Mouse (Mus musculus): Measurements from ENCODE around the gene Ctsw. TPM values are rescaled to one million over a fixed set of nuclear protein-coding genes. Genes with fewer than 3 reads are reported as not detected.
"Not testable (repeated sequence)": the region's sequence is repeated elsewhere in the genome, so short reads cannot be mapped to it uniquely, and the experiment has no call there.

Ctsw gene
- 1 to 10 TPM; 1.3 to 2.1 TPM for total RNA-seq (2021)

GRCm38 (mm10) chr19:5468374-5468773, at the start of gene Ctsw:
Gene Ctsw (minus strand): TSS chr19:5468507.
- intact Hi-C loops (cut with DNase I) = no loop called here
- no peak for DNase-seq

- DNase-seq = no peak
- intact Hi-C loops (cut with DNase I) = no loop called here
Observed at GRCm38 (mm10) chr19:5516906-5517505, 48.7 kb upstream of the Ctsw start.

GRCm38 (mm10) chr19:5515840-5516777, 47.8 kb upstream of the Ctsw start:
- no peak for DNase-seq
- intact Hi-C loops (cut with DNase I) = no loop called here

- intact Hi-C loops (cut with DNase I) = no loop called here
- DNase-seq = no peak
Observed at GRCm38 (mm10) chr19:5513005-5513349, 44.7 kb upstream of the Ctsw start.

GRCm38 (mm10) chr19:5512091-5513004, 44.0 kb upstream of the Ctsw start:
- intact Hi-C loops (cut with DNase I) = no loop called here
- DNase-seq = no peak

- intact Hi-C loops (cut with DNase I) = no loop called here
- no peak for DNase-seq
Observed at GRCm38 (mm10) chr19:5511074-5511632, 42.8 kb upstream of the Ctsw start.

- peak; percentile 98 for DNase-seq
- intact Hi-C loops (cut with DNase I) = no loop called here
Observed at GRCm38 (mm10) chr19:5510031-5511026, 42.0 kb upstream of the Ctsw start, which contains the start of gene Snx32. Gene Snx32 (minus strand): TSS chr19:5510538.

GRCm38 (mm10) chr19:5503687-5504086, 35.4 kb upstream of the Ctsw start, which contains the start of gene 1700020D05Rik:
Gene 1700020D05Rik (minus strand): TSS chr19:5503787.
- intact Hi-C loops (cut with DNase I) = no loop called here
- DNase-seq = no peak

GRCm38 (mm10) chr19:5500330-5500875, 32.1 kb upstream of the Ctsw start:
- DNase-seq = no peak
- intact Hi-C loops (cut with DNase I) = no loop called here

GRCm38 (mm10) chr19:5496052-5496370, 27.7 kb upstream of the Ctsw start:
- intact Hi-C loops (cut with DNase I) = no loop called here
- DNase-seq = no peak

- DNase-seq = no peak
- intact Hi-C loops (cut with DNase I) = no loop called here
Observed at GRCm38 (mm10) chr19:5495353-5496051, 27.2 kb upstream of the Ctsw start.

GRCm38 (mm10) chr19:5494314-5494713, 26.0 kb upstream of the Ctsw start:
- no peak for DNase-seq
- intact Hi-C loops (cut with DNase I) = no loop called here

GRCm38 (mm10) chr19:5493301-5493721, 25.0 kb upstream of the Ctsw start:
- DNase-seq; intact Hi-C loops (cut with DNase I): not testable (repeated sequence)

GRCm38 (mm10) chr19:5492641-5493040, 24.3 kb upstream of the Ctsw start:
- DNase-seq = no peak
- intact Hi-C loops (cut with DNase I) = no loop called here

- intact Hi-C loops (cut with DNase I) = no loop called here
- peak; percentile 81 for DNase-seq
Observed at GRCm38 (mm10) chr19:5490898-5491708, 22.8 kb upstream of the Ctsw start.

GRCm38 (mm10) chr19:5490313-5490897, 22.1 kb upstream of the Ctsw start, which contains the start of gene Cfl1:
Gene Cfl1 (plus strand): TSS chr19:5490455.
- peak; percentile 95 for DNase-seq
- intact Hi-C loops (cut with DNase I) = no loop called here

- intact Hi-C loops (cut with DNase I); DNase-seq: not testable (repeated sequence)
Observed at GRCm38 (mm10) chr19:5489721-5490120, 21.4 kb upstream of the Ctsw start.
